ENCODE assay signal across 31 mouse cellular contexts in the genomic region with DNA sequence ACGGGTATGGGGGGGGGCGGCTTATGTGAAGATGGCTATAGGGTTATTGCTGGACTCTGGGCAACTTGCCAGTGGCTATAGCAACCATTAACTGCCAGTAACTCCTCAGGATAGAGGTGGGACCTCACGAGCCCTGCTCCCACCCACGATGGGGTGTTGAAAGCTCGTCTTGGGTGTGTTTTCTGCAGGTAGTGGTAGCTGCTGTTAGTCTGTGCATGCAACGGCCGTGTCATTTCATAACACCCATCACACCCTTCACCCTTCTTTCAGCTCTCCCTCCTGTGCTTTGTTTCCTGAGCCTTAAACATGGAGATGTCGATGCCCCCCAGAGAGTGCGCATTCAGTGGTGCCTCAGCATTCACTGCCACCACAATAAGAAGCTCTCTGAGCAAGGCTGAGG.
A peak's percentile ranks its signal among the peaks of the same experiment; 100 is the strongest.
DNase-seq lines count a peak whose midpoint lies in the region; ATAC-seq lines count a peak whose summit lies in the region.
"Had no signal": no experiment of that assay in that cellular context is flagged by ENCODE, and none has a peak within 500 bp of the region (broad histone marks: within the 10 kb centered on the region; RNA-seq: fewer than 3 reads in every experiment).

No protein-coding gene starts in this region.

- no peaks in the 10 kb centered on the region for H3K27me3 ChIP-seq in heart, embryonic 16.5 days (ENCODE audit: control insufficient read depth, insufficient read depth, low read length)
- H3K27me3 ChIP-seq: CH12.LX; embryonic facial prominence, embryonic 13.5 days; forebrain, embryonic 12.5 days; forebrain, embryonic 15.5 days; heart, embryonic 13.5 days; Patski had no signal

- H3K9ac ChIP-seq in heart, embryonic 16.5 days (ENCODE audit: low read length), result no peak overlapping the region
- H3K9ac ChIP-seq: embryonic facial prominence, embryonic 13.5 days; forebrain, embryonic 12.5 days; forebrain, embryonic 15.5 days; heart, embryonic 13.5 days; hindbrain, embryonic 14.5 days had no signal

- WGBS in heart, embryonic 16.5 days, result 69% methylated on average over 9 of the region's 9 CpGs

- peaks cover 5% of the 10 kb centered on the region; the same call in 1 of the 2 replicates for H3K9me3 ChIP-seq in heart, embryonic 16.5 days (replicated peaks; ENCODE audit: control insufficient read depth, low read length)
- H3K9me3 ChIP-seq: embryonic facial prominence, embryonic 10.5 days; embryonic facial prominence, embryonic 13.5 days; forebrain, embryonic 15.5 days; G1E had no signal

- peaks cover 11% of the 10 kb centered on the region for H3K36me3 ChIP-seq in heart, embryonic 16.5 days (ENCODE audit: control insufficient read depth, insufficient read depth)
- H3K36me3 ChIP-seq: forebrain, embryonic 15.5 days had no signal

- H3K4me1 ChIP-seq in heart, embryonic 16.5 days (ENCODE audit: control insufficient read depth, insufficient read depth, low read length), result peaks cover 18% of the 10 kb centered on the region

- H3K4me3 ChIP-seq in heart, embryonic 16.5 days (ENCODE audit: low read length), result no peak overlapping the region
- H3K4me3 ChIP-seq: embryonic facial prominence, embryonic 10.5 days; embryonic facial prominence, embryonic 13.5 days; erythroblast, embryonic 14.5 days; forebrain, embryonic 12.5 days; forebrain, embryonic 15.5 days; heart, embryonic 13.5 days had no signal

- no peak overlapping the region for H3K4me2 ChIP-seq in heart, embryonic 16.5 days (ENCODE audit: low read depth, low read length)
- H3K4me2 ChIP-seq: embryonic facial prominence, embryonic 13.5 days; forebrain, embryonic 12.5 days; forebrain, embryonic 15.5 days; heart, embryonic 13.5 days; hindbrain, embryonic 14.5 days had no signal

- ATAC-seq in heart, embryonic 16.5 days (replicated peaks; ENCODE audit: extremely low read depth, insufficient read depth, low FRiP score), result 0 out of 2 replicates have a peak, but pooled peaks have one; percentile 3
- peak; percentile 37 for ATAC-seq in granulocyte monocyte progenitor cell, adult 5-6 weeks (replicated peaks; ENCODE audit: poor library complexity, severe bottlenecking)
- ATAC-seq: forebrain, embryonic 15.5 days; hindbrain, postnatal 0 days; inflammation-experienced regulatory T-cells, adult 6 months; intestine, embryonic 16.5 days; Patski had no signal

- H3K27ac ChIP-seq in heart, embryonic 16.5 days (ENCODE audit: low read length), result peak overlapping the region; percentile 69
- H3K27ac ChIP-seq: embryonic facial prominence, embryonic 10.5 days; embryonic facial prominence, embryonic 13.5 days; forebrain, embryonic 12.5 days; forebrain, embryonic 15.5 days; heart, embryonic 13.5 days; hindbrain, embryonic 14.5 days; hindbrain, postnatal 0 days had no signal

- peak; percentile 1 for DNase-seq in adrenal gland, adult 2 months
- no peak for DNase-seq in adrenal gland, postnatal 25 days
- DNase-seq in heart, adult 18-20 months, result no peak
- peak; percentile 18 for DNase-seq in retina, postnatal 1 day
- no peak for DNase-seq in retina, embryonic 14.5 days (ENCODE audit: low spot score)
- no peak for DNase-seq in lung, postnatal 36 days
- DNase-seq: adrenal gland, adult 8-10 months; B cell, adult 2 months; cerebellum, adult 11-12 months; cerebellum, adult 8-10 months; cerebellum, postnatal 10 days; cerebellum, postnatal 36 days; embryo, embryonic 11 days; gastrocnemius, postnatal 25 days; heart, postnatal 14 days; heart, postnatal 4 days had no signal

Comparison
In these comparisons a context has a peak if more than half of its experiments do, and no peak if none do; other contexts are left out.
1. DNase-seq: peak in adrenal gland, adult 2 months (single experiment) and retina, postnatal 1 day (single experiment); none in adrenal gland, postnatal 25 days (single experiment), heart, adult 18-20 months (0 of 2), retina, embryonic 14.5 days (single experiment) and lung, postnatal 36 days (single experiment).